8 mouse cellular contexts compared by ENCODE assay signal in the genomic region with DNA sequence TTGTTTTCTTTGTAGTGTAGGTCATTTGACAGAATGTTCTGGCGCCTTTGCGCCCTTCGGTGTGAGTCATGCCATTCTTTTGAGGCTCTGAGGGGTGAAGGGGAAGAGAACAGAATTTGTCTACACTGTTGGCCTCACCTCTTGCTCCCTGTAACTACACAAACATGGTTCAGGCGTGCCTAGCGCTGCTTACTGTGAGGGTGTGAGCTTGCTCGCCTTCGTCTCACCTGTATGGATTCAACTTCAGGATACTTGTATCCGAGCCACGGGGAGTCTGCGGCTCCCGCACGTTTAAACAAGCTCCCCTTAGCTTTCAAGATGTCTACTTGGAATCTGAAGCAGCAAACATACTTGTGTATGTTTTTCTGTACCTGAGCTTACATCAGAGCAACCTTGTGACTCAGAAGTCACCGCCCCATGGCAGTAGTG. TPM values are rescaled to one million over a fixed set of nuclear protein-coding genes. Genes with fewer than 3 reads are reported as not detected.
A peak's percentile ranks its signal among the peaks of the same experiment; 100 is the strongest.
DNase-seq lines count a peak whose midpoint lies in the region; ATAC-seq and TF ChIP-seq lines count a peak whose summit lies in the region.

No protein-coding gene starts in this region.

- H3K79me2 ChIP-seq in heart, adult 2 months (replicated peaks; ENCODE audit: control insufficient read depth, insufficient read depth, low read length): no peaks in the 10 kb centered on the region

- no peak for TF ChIP-seq CTCF in heart, adult 2 months (IDR thresholded peaks at IDR 0.05)
- no peak for TF ChIP-seq CTCF in embryonic fibroblast, embryonic 13.5 days (IDR thresholded peaks at IDR 0.05; ENCODE audit: borderline replicate concordance, insufficient read depth, low read length)

- no peaks in the 10 kb centered on the region for H3K27me3 ChIP-seq in heart, adult 2 months (ENCODE audit: control insufficient read depth, insufficient read depth, low read length)

- intact Hi-C loops in heart, adult 2 months (cut with DNase I): no loop called here
- intact Hi-C loops in heart, postnatal 14 days (cut with DNase I): no loop called here

- peaks cover 2% of the 10 kb centered on the region; the same call in 1 of the 2 replicates for H3K36me3 ChIP-seq in heart, adult 2 months (ENCODE audit: control insufficient read depth, insufficient read depth, low read length)

- no peak overlapping the region for H3K9ac ChIP-seq in heart, adult 2 months (ENCODE audit: low read depth, low read length)

- H3K4me3 ChIP-seq in heart, adult 2 months: no peak overlapping the region
- no peak overlapping the region for H3K4me3 ChIP-seq in embryonic fibroblast, embryonic 13.5 days (ENCODE audit: insufficient read depth, low read length)

- 86% methylated on average over 13 of the region's 13 CpGs for WGBS in heart, adult 2 months

- DNase-seq in heart, adult 2 months: no peak
- no peak for DNase-seq in heart, postnatal 14 days
- DNase-seq in lung, adult 18-20 months: peak; percentile 81 to 85
- no peak for DNase-seq in lung, postnatal 10 days
- peak; percentile 80 for DNase-seq in lung, postnatal 36 days
- DNase-seq in ovary, postnatal 36 days (ENCODE audit: low spot score): no peak

- peaks cover 15% of the 10 kb centered on the region for H3K4me1 ChIP-seq in heart, adult 2 months (ENCODE audit: control insufficient read depth, insufficient read depth, low read length)
- peaks cover 19% of the 10 kb centered on the region for H3K4me1 ChIP-seq in embryonic fibroblast, embryonic 13.5 days (ENCODE audit: control insufficient read depth, insufficient read depth, low read length)

- no peak for TF ChIP-seq EP300 in heart, adult 2 months (IDR thresholded peaks at IDR 0.05; ENCODE audit: insufficient read depth, low read depth, low read length)

- ATAC-seq in CD4-positive, CD25-positive, alpha-beta regulatory T cell, adult 4 months: no peak

- H3K27ac ChIP-seq in heart, adult 2 months: peak overlapping the region; percentile 27; the same call in 1 of the 2 replicates
- 0 out of 2 replicates have a peak overlapping the region, but pooled peaks have one; percentile 29 for H3K27ac ChIP-seq in embryonic fibroblast, embryonic 13.5 days (ENCODE audit: insufficient read depth, low read length)

- no peak for TF ChIP-seq POLR2A in heart, adult 2 months (IDR thresholded peaks at IDR 0.05; ENCODE audit: insufficient read depth, low read depth, low read length)
- no peak for TF ChIP-seq POLR2A in embryonic fibroblast, embryonic 13.5 days (IDR thresholded peaks at IDR 0.05; ENCODE audit: low read depth, low read length)

RNA-seq across cellular contexts. Expression of a gene that starts 17.3 kb away (rescaled TPM):
- 10 to 100 TPM; 22.1 to 44.1 TPM for total RNA-seq in heart, adult 2 months (2021)
- polyA plus RNA-seq in heart, adult 2 months (2012; rRNA removed): 21.3 and 22.5 TPM in 2 replicates
- total RNA-seq in heart, postnatal 14 days (2021): 10 to 100 TPM; 38.4 to 44.5 TPM
- 83.1 and 105 TPM in 2 replicates for polyA plus RNA-seq in embryonic fibroblast, embryonic 13.5 days (2011; ENCODE audit: insufficient read length, low read depth, missing spikeins)
- polyA plus RNA-seq in CD4-positive, CD25-positive, alpha-beta regulatory T cell, adult 4 months (2017; shearing (Covaris generic)): 1 to 10 TPM; 1.4 to 2.7 TPM

RNA-seq across cellular contexts. Expression of a gene that starts 43.3 kb away (rescaled TPM):
- 100 to 1,000 TPM; 234 to 265 TPM for total RNA-seq in heart, adult 2 months (2021)
- 148 and 201 TPM in 2 replicates for polyA plus RNA-seq in heart, adult 2 months (2012; rRNA removed)
- 100 to 1,000 TPM; 200 to 218 TPM for total RNA-seq in heart, postnatal 14 days (2021)
- 102 and 121 TPM in 2 replicates for polyA plus RNA-seq in embryonic fibroblast, embryonic 13.5 days (2011; ENCODE audit: insufficient read length, low read depth, missing spikeins)
- polyA plus RNA-seq in CD4-positive, CD25-positive, alpha-beta regulatory T cell, adult 4 months (2017; shearing (Covaris generic)): 100 to 1,000 TPM; 550 to 588 TPM

RNA-seq across cellular contexts. Expression of a gene that starts 43.4 kb away (rescaled TPM):
- total RNA-seq in heart, adult 2 months (2021): under 1 TPM; 0.14 to 0.18 TPM
- polyA plus RNA-seq in heart, adult 2 months (2012; rRNA removed): 0.09 and 0.12 TPM in 2 replicates
- under 1 TPM; 0.29 to 0.45 TPM for total RNA-seq in heart, postnatal 14 days (2021)
- 0.33 and 0.58 TPM in 2 replicates for polyA plus RNA-seq in embryonic fibroblast, embryonic 13.5 days (2011; ENCODE audit: insufficient read length, low read depth, missing spikeins)
- polyA plus RNA-seq in CD4-positive, CD25-positive, alpha-beta regulatory T cell, adult 4 months (2017; shearing (Covaris generic)): 100 to 1,000 TPM; 209 to 263 TPM

Comparison
In these comparisons a context has a peak if more than half of its experiments do, and no peak if none do; other contexts are left out.
1. DNase-seq: peak in lung, adult 18-20 months (2 of 2) and lung, postnatal 36 days (single experiment); none in heart, adult 2 months (0 of 2), heart, postnatal 14 days (0 of 2), lung, postnatal 10 days (single experiment) and ovary, postnatal 36 days (single experiment).
2. RNA of a gene that starts 43.4 kb away (polyA plus RNA-seq): 209 to 263 TPM in CD4-positive, CD25-positive, alpha-beta regulatory T cell, adult 4 months; 0.33 to 0.58 TPM in embryonic fibroblast, embryonic 13.5 days and 0.09 to 0.12 TPM in heart, adult 2 months; every median in the first group is over 100 times any median in the second.